Mouse (Mus musculus) kidney, adult 2 months (tissue): ENCODE measurements around the gene Kctd11.

Experiments
- CTCF ChIP-seq: fragments of 200-500 bp; conservative IDR thresholded peaks from 2 replicates; pipeline ENCODE4 v1.5.1; 2011; ENCODE audit warnings: low read depth, mild to moderate bottlenecking, control low read depth, low read length, moderate library complexity, mixed read lengths; ENCODE audit not compliant: insufficient read depth, insufficient read length
- POLR2A ChIP-seq: fragments of 200-500 bp; IDR thresholded peaks from one replicate; pipeline ENCODE4 v1.6.1; 2011; ENCODE audit warnings: low read depth, low read length, control low read depth

GRCm38 (mm10) chr11:69835966-69836335 is 45.3 kb downstream of the Kctd11 start:
- TF ChIP-seq CTCF (no peak), POLR2A (no peak)
